ENCODE assay signal across 8 mouse cellular contexts in genomic region chr7:100227896-100228525, GRCm38 (mm10). TPM values are rescaled to one million over a fixed set of nuclear protein-coding genes. Genes with fewer than 3 reads are reported as not detected.
DNase-seq lines count a peak whose midpoint lies in the region; ATAC-seq lines count a peak whose summit lies in the region.

No protein-coding gene starts in this region.

- DNase-seq in kidney, postnatal 14 days: no peak
- peak; percentile 6 for DNase-seq in ES-CJ7 (ENCODE audit: low read depth, low spot score)
- DNase-seq in c-Kit-positive CD71-positive TER-119-negative erythroid progenitor cells, embryonic 14.5 days (ENCODE audit: low read depth): peak; percentile 19
- DNase-seq in liver: peak; percentile 67
- no peak for DNase-seq in yolk sac, embryonic 10.5 days (ENCODE audit: low spot score)

- peak overlapping the region; percentile 64 for H3K9ac ChIP-seq in kidney, embryonic 14.5 days (ENCODE audit: low read depth, low read length)
- H3K9ac ChIP-seq in heart, embryonic 16.5 days (ENCODE audit: low read length): peak overlapping the region; percentile 84
- peak overlapping the region; percentile 92 for H3K9ac ChIP-seq in neural tube, embryonic 13.5 days

- peak overlapping the region; percentile 80 for H3K4me2 ChIP-seq in kidney, embryonic 14.5 days (replicated peaks; ENCODE audit: low read depth, low read length)
- peak overlapping the region; percentile 86 for H3K4me2 ChIP-seq in heart, embryonic 16.5 days (ENCODE audit: low read depth, low read length)
- peak overlapping the region; percentile 82 for H3K4me2 ChIP-seq in neural tube, embryonic 13.5 days

- peak; percentile 58 for ATAC-seq in kidney, embryonic 14.5 days (ENCODE audit: low FRiP score, low TSS enrichment)
- ATAC-seq in heart, embryonic 16.5 days (replicated peaks; ENCODE audit: extremely low read depth, insufficient read depth, low FRiP score): peak; percentile 4; the same call in 1 of the 2 replicates
- ATAC-seq in neural tube, embryonic 13.5 days (ENCODE audit: low read depth): peak; percentile 72

- no peaks in the 10 kb centered on the region for H3K36me3 ChIP-seq in kidney, embryonic 14.5 days (ENCODE audit: control insufficient read depth, insufficient read depth, low read length)
- H3K36me3 ChIP-seq in heart, embryonic 16.5 days (ENCODE audit: control insufficient read depth, insufficient read depth): no peaks in the 10 kb centered on the region
- no peaks in the 10 kb centered on the region for H3K36me3 ChIP-seq in neural tube, embryonic 13.5 days

- H3K27ac ChIP-seq in kidney, embryonic 14.5 days (ENCODE audit: low read depth, low read length): peak overlapping the region; percentile 87; the same call in 1 of the 2 replicates
- H3K27ac ChIP-seq in heart, embryonic 16.5 days (ENCODE audit: low read length): peak overlapping the region; percentile 86
- peak overlapping the region; percentile 95 for H3K27ac ChIP-seq in neural tube, embryonic 13.5 days (replicated peaks)

- 1% methylated on average over 23 of the region's 23 CpGs for WGBS in kidney, embryonic 14.5 days
- 1% methylated on average over 23 of the region's 23 CpGs for WGBS in heart, embryonic 16.5 days
- under 1% methylated on average over 22 of the region's 23 CpGs for WGBS in neural tube, embryonic 13.5 days

- H3K4me1 ChIP-seq in kidney, embryonic 14.5 days (ENCODE audit: control insufficient read depth, insufficient read depth, low read length): peaks cover 4% of the 10 kb centered on the region; the same call in 1 of the 2 replicates
- H3K4me1 ChIP-seq in heart, embryonic 16.5 days (ENCODE audit: control insufficient read depth, insufficient read depth, low read length): peaks cover 6% of the 10 kb centered on the region; the same call in 1 of the 2 replicates
- peaks cover 26% of the 10 kb centered on the region for H3K4me1 ChIP-seq in neural tube, embryonic 13.5 days (replicated peaks)

- no peaks in the 10 kb centered on the region for H3K9me3 ChIP-seq in kidney, embryonic 14.5 days (ENCODE audit: control insufficient read depth, low read length)
- no peaks in the 10 kb centered on the region for H3K9me3 ChIP-seq in heart, embryonic 16.5 days (replicated peaks; ENCODE audit: control insufficient read depth, low read length)
- no peaks in the 10 kb centered on the region for H3K9me3 ChIP-seq in neural tube, embryonic 13.5 days

- no peaks in the 10 kb centered on the region for H3K27me3 ChIP-seq in kidney, embryonic 14.5 days (ENCODE audit: control insufficient read depth, insufficient read depth, low read length)
- no peaks in the 10 kb centered on the region for H3K27me3 ChIP-seq in heart, embryonic 16.5 days (ENCODE audit: control insufficient read depth, insufficient read depth, low read length)
- H3K27me3 ChIP-seq in neural tube, embryonic 13.5 days: no peaks in the 10 kb centered on the region

- peak overlapping the region; percentile 64 for H3K4me3 ChIP-seq in kidney, embryonic 14.5 days (ENCODE audit: low read length)
- H3K4me3 ChIP-seq in heart, embryonic 16.5 days (ENCODE audit: low read length): peak overlapping the region; percentile 86
- H3K4me3 ChIP-seq in neural tube, embryonic 13.5 days: peak overlapping the region; percentile 76

RNA-seq across cellular contexts. Expression of gene Pgm2l1, which starts 0.8 kb away (rescaled TPM):
- 5.5 and 5.9 TPM in 2 replicates for polyA plus RNA-seq in kidney, embryonic 14.5 days (2014; fragmentation: Nextera tagmentation; extraction: Ambion mirVana)
- 1.3 and 1.5 TPM in 2 replicates for polyA plus RNA-seq in heart, embryonic 16.5 days (2015; fragmentation: Nextera tagmentation; extraction: Ambion mirVana)
- polyA plus RNA-seq in neural tube, embryonic 13.5 days (2015; fragmentation: Nextera tagmentation; extraction: Ambion mirVana): 19.7 and 20.5 TPM in 2 replicates

RNA-seq across cellular contexts. Expression of gene Kcne3, which starts 51.7 kb away (rescaled TPM):
- polyA plus RNA-seq in kidney, embryonic 14.5 days (2014; fragmentation: Nextera tagmentation; extraction: Ambion mirVana): 2.4 and 4.9 TPM in 2 replicates
- polyA plus RNA-seq in heart, embryonic 16.5 days (2015; fragmentation: Nextera tagmentation; extraction: Ambion mirVana): 9.3 and 9.5 TPM in 2 replicates
- 0.39 and 1.7 TPM in 2 replicates for polyA plus RNA-seq in neural tube, embryonic 13.5 days (2015; fragmentation: Nextera tagmentation; extraction: Ambion mirVana)

RNA-seq across cellular contexts. Expression of gene P4ha3, which starts 57.3 kb away (rescaled TPM):
- 7.3 and 8.6 TPM in 2 replicates for polyA plus RNA-seq in kidney, embryonic 14.5 days (2014; fragmentation: Nextera tagmentation; extraction: Ambion mirVana)
- 12.8 TPM in 2 replicates for polyA plus RNA-seq in heart, embryonic 16.5 days (2015; fragmentation: Nextera tagmentation; extraction: Ambion mirVana)
- polyA plus RNA-seq in neural tube, embryonic 13.5 days (2015; fragmentation: Nextera tagmentation; extraction: Ambion mirVana): 10.4 and 11.4 TPM in 2 replicates

Comparison
In these comparisons a context has a peak if more than half of its experiments do, and no peak if none do; other contexts are left out.
1. ATAC-seq: peak in every context shown above with its lines; median percentile 72 in neural tube, embryonic 13.5 days; 58 in kidney, embryonic 14.5 days; 4 in heart, embryonic 16.5 days.
2. DNase-seq: peak in ES-CJ7 (single experiment), c-Kit-positive CD71-positive TER-119-negative erythroid progenitor cells, embryonic 14.5 days (single experiment) and liver (single experiment); none in kidney, postnatal 14 days (single experiment) and yolk sac, embryonic 10.5 days (single experiment).
3. Peak in every context shown above with its lines, with median percentiles within 50 percentile points of each other: H3K27ac ChIP-seq, H3K4me2 ChIP-seq, H3K4me3 ChIP-seq and H3K9ac ChIP-seq.